Mouse (Mus musculus): ENCODE measurements around the gene Gm8897. TPM values are rescaled to one million over a fixed set of nuclear protein-coding genes. Genes with fewer than 3 reads are reported as not detected.
"Not testable (repeated sequence)": the region's sequence is repeated elsewhere in the genome, so short reads cannot be mapped to it uniquely, and the experiment has no call there.

Gm8897 gene
- polyA plus RNA-seq (2012; rRNA removed) = not detected in 2 replicates

DNA sequence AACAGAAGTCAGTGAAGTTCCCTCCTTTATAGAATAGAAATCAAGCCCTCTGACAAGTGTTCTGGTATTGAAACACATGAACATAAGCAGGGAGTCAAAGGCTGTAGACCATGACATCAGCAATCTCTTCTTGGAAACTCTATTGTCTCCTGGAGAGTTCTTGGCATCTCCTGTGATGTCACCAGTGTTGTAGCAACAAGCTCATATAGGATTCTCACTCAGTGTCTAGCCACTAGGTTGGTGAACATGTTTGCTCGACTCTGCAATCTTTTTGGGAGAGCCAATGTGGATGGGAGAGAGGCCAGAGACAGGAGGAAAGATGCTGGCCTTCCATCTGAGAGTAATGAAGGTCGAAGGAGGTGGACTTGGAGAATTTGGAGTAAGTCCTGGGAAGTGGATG is at the start of gene Gm8897:
Gene Gm8897, plus strand, starts transcription at position 301 of the 400 bp plus-strand sequence.
- not testable (repeated sequence) for DNase-seq (ENCODE audit: low read depth, low spot score)
- 43% methylated on average over 2 of the region's 2 CpGs for WGBS

DNA sequence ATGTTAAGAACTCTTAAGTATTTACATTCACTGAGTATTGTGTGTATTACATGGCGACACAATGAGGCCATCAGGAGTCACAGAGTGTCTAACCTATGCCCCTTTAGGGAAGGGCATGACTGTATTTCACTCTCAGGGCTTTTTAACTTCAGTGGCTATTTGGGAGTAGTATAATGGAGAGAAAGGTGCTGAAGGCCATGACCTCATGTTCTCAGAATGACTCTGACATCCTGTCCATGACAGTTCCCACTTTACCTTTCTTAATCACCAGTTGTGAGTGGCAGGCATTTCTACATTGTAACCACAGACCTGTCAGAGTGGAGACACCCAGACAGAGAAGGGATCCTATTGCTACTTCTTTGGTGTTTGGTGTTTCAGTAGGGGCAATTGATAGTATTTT is 473 bp downstream of the Gm8897 start:
- 75% methylated on average over 1 of the region's 1 CpGs for WGBS
- DNase-seq (ENCODE audit: low read depth, low spot score) = not testable (repeated sequence)

Other genes starting within 250 kb of the Gm8897 start
- gene Gm5861, start 233.3 kb upstream of the Gm8897 start, polyA plus RNA-seq (2012; rRNA removed) = 0.16 TPM in 1 of 2 replicates, not detected in the other
- gene Gm8890, start 160.4 kb upstream of the Gm8897 start, polyA plus RNA-seq (2012; rRNA removed) = 0.89 and 1.1 TPM in 2 replicates
- gene Speer1, start 74.9 kb upstream of the Gm8897 start, polyA plus RNA-seq (2012; rRNA removed) = 0.20 and 0.26 TPM in 2 replicates
- 0.53 and 0.56 TPM in 2 replicates for gene Gm8906, start 86.3 kb downstream of the Gm8897 start, polyA plus RNA-seq (2012; rRNA removed)
- gene Gm6460, start 178.5 kb downstream of the Gm8897 start, polyA plus RNA-seq (2012; rRNA removed) = not detected in 2 replicates

Measured in large intestine, adult 2 months (tissue).